Mouse (Mus musculus): ENCODE results near the gene Ctdsp2. TPM values are rescaled to one million over a fixed set of nuclear protein-coding genes. Genes with fewer than 3 reads are reported as not detected.

Ctdsp2 gene
- total RNA-seq, 1 experiment from 2014 or later, result 197 TPM

- DNase-seq, result no peak
Measured at GRCm38 (mm10) chr10:127042468-127043115, 64.1 kb downstream of the Ctdsp2 start.

DNA sequence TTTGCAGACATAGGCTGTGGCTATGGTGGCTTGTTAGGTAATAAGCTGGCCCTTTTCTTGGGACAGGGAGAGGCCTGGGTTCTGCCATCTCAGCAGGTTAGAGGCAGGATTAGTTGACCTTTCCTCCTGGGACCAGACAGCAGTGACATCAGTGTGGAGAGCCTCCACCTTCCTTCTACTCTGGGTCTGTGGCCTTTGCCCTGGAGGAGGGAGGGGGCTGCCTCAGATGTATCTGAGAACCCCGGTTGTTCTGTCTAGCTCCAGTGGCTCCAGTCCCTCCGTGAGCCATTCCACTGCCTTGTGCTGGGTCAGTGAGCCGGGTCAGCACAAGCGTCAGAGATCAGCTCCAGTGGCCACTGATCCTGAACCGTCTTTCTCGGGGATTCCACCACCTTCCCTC lies 64.7 kb downstream of the Ctdsp2 start:
- no peak for DNase-seq

DNA sequence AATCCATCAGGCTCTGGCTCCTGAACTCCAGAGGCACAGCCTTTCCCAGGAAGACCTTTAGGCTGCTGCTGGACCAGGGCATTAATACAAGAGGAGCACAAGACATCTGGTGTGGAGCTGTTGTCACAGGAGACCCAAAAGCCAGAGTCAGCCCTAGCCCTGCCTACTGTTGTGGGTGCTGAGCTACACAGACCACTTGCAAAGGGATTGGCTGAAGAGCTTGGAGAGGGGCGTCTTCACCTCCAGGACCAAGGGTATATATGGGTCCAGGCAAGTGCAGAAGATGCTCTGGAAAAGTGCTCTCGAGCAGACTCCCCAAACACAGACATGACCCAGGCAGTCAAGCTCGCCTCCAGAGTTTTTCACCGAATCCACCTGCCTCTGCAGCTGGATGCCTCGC lies 69.4 kb downstream of the Ctdsp2 start, which contains the start of gene Cyp27b1:
Cyp27b1 (plus strand) TSS at position 297 of the 400 bp plus-strand sequence.
- DNase-seq, result no peak

GRCm38 (mm10) chr10:127048608-127049394 lies 70.3 kb downstream of the Ctdsp2 start:
- no peak for DNase-seq

Small RNA genes lying within 50 kb of the gene (microRNA-seq; reads per million reads assigned to microRNA genes)
- 26.4 to 38.1 reads per million in 2 experiments for gene Mir26a-2
- 0 to 1.0 reads per million in 2 experiments for gene Mir546

Other genes with a start within 250 kb of the Ctdsp2 start
- 7.6 and 9.5 TPM in 2 replicates for gene Atp23, start 77.4 kb upstream of the Ctdsp2 start, total RNA-seq (2021)
- 3.7 and 3.9 TPM in 2 replicates for gene Avil, start 22.0 kb downstream of the Ctdsp2 start, total RNA-seq (2021)
- gene Tsfm, start 52.1 kb downstream of the Ctdsp2 start, total RNA-seq (2021), result 50.6 and 66.8 TPM in 2 replicates
- gene Mettl1, start 62.7 kb downstream of the Ctdsp2 start, total RNA-seq (2021), result 17.6 and 23.0 TPM in 2 replicates
- 0.49 TPM in 1 of 2 replicates, not detected in the other for gene Eef1akmt3, start 62.8 kb downstream of the Ctdsp2 start, total RNA-seq (2021)
- 0.33 TPM in 1 of 2 replicates, not detected in the other for gene Cyp27b1, start 69.5 kb downstream of the Ctdsp2 start, total RNA-seq (2021)
- gene March9, start 81.5 kb downstream of the Ctdsp2 start, total RNA-seq (2021), result 8.6 and 10.9 TPM in 2 replicates
- 218 and 247 TPM in 2 replicates for gene Cdk4, start 84.8 kb downstream of the Ctdsp2 start, total RNA-seq (2021)
- 103 and 108 TPM in 2 replicates for gene Tspan31, start 91.5 kb downstream of the Ctdsp2 start, total RNA-seq (2021)
- gene Agap2, start 96.6 kb downstream of the Ctdsp2 start, total RNA-seq (2021), result 2.6 and 3.8 TPM in 2 replicates
- 139 and 150 TPM in 2 replicates for gene Os9, start 142.4 kb downstream of the Ctdsp2 start, total RNA-seq (2021)
- 6.8 and 8.5 TPM in 2 replicates for gene B4galnt1, start 186.5 kb downstream of the Ctdsp2 start, total RNA-seq (2021)
- gene Slc26a10, start 201.9 kb downstream of the Ctdsp2 start, total RNA-seq (2021), result 3.2 and 6.0 TPM in 2 replicates
- gene Arhgef25, start 211.4 kb downstream of the Ctdsp2 start, total RNA-seq (2021), result 27.9 and 28.7 TPM in 2 replicates
- gene Dtx3, start 217.0 kb downstream of the Ctdsp2 start, total RNA-seq (2021), result 89.7 and 96.8 TPM in 2 replicates
- 38.4 and 48.8 TPM in 2 replicates for gene Pip4k2c, start 232.9 kb downstream of the Ctdsp2 start, total RNA-seq (2021)

Measured in adrenal gland, postnatal 25 days (tissue).